8 mouse cellular contexts compared by ENCODE assay signal in genomic region chr19:53676228-53676627, GRCm38 (mm10). TPM values are rescaled to one million over a fixed set of nuclear protein-coding genes. Genes with fewer than 3 reads are reported as not detected.
DNase-seq lines count a peak whose midpoint lies in the region; ATAC-seq and TF ChIP-seq lines count a peak whose summit lies in the region.

No protein-coding gene starts in this region.

- peak overlapping the region; percentile 45; the same call in 1 of the 2 replicates for H3K4me3 ChIP-seq in bone marrow macrophage, adult 2 months (ENCODE audit: insufficient read depth, low read length)
- H3K4me3 ChIP-seq in hindbrain, embryonic 11.5 days (ENCODE audit: low read depth, low read length), result peak overlapping the region; percentile 66
- H3K4me3 ChIP-seq in midbrain, embryonic 15.5 days, result peak overlapping the region; percentile 64

- peak; percentile 92 for DNase-seq in heart, adult 11 months
- no peak for DNase-seq in heart, adult 9 months (ENCODE audit: low spot score in 2 of 2)
- peak; percentile 58 for DNase-seq in hindbrain, embryonic 11.5 days (ENCODE audit: low spot score)
- DNase-seq in adrenal gland, adult 18-20 months (ENCODE audit: low spot score in 2 of 2), result no peak
- DNase-seq in cerebellum, postnatal 4 days (ENCODE audit: low spot score in 2 of 2), result no peak
- no peak for DNase-seq in gastrocnemius, adult 8-10 months (ENCODE audit: low spot score in 2 of 2)

- 2% methylated on average over 26 of the region's 26 CpGs for WGBS in hindbrain, embryonic 11.5 days
- WGBS in midbrain, embryonic 15.5 days, result under 1% methylated on average over 26 of the region's 26 CpGs

- no peak for TF ChIP-seq CTCF in bone marrow macrophage, adult 2 months (IDR thresholded peaks at IDR 0.05; ENCODE audit: low read depth, low read length)

- H3K4me2 ChIP-seq in hindbrain, embryonic 11.5 days (replicated peaks; ENCODE audit: low read depth, low read length), result peak overlapping the region; percentile 100
- peak overlapping the region; percentile 100 for H3K4me2 ChIP-seq in midbrain, embryonic 15.5 days

- peak overlapping the region; percentile 59; the same call in 1 of the 2 replicates for H3K9ac ChIP-seq in hindbrain, embryonic 11.5 days (ENCODE audit: low read depth, low read length)
- no peak overlapping the region for H3K9ac ChIP-seq in midbrain, embryonic 15.5 days

- no peaks in the 10 kb centered on the region for H3K4me1 ChIP-seq in bone marrow macrophage, adult 2 months (ENCODE audit: control insufficient read depth, insufficient read depth, low read length)
- peaks cover 2% of the 10 kb centered on the region; the same call in 1 of the 2 replicates for H3K4me1 ChIP-seq in hindbrain, embryonic 11.5 days (replicated peaks; ENCODE audit: control insufficient read depth, insufficient read depth, low read length)
- peaks cover 16% of the 10 kb centered on the region for H3K4me1 ChIP-seq in midbrain, embryonic 15.5 days

- peak; percentile 55; the same call in 1 of the 2 replicates for ATAC-seq in hindbrain, embryonic 11.5 days (ENCODE audit: low FRiP score)
- no peak; the same call in 1 of the 2 replicates for ATAC-seq in midbrain, embryonic 15.5 days (replicated peaks)

- no peaks in the 10 kb centered on the region for H3K36me3 ChIP-seq in hindbrain, embryonic 11.5 days (ENCODE audit: control insufficient read depth, insufficient read depth, low read length)
- H3K36me3 ChIP-seq in midbrain, embryonic 15.5 days (replicated peaks), result no peaks in the 10 kb centered on the region

- H3K27me3 ChIP-seq in hindbrain, embryonic 11.5 days (ENCODE audit: control insufficient read depth, insufficient read depth, low read length), result peaks cover 42% of the 10 kb centered on the region
- H3K27me3 ChIP-seq in midbrain, embryonic 15.5 days (replicated peaks), result peaks cover 50% of the 10 kb centered on the region

- TF ChIP-seq POLR2A in bone marrow macrophage, adult 2 months (IDR thresholded peaks at IDR 0.05; ENCODE audit: borderline replicate concordance, low read depth, low read length), result no peak

- no peak overlapping the region for H3K27ac ChIP-seq in bone marrow macrophage, adult 2 months (ENCODE audit: insufficient read depth, low read depth, low read length)
- H3K27ac ChIP-seq in hindbrain, embryonic 11.5 days (ENCODE audit: low read depth, low read length), result no peak overlapping the region
- no peak overlapping the region for H3K27ac ChIP-seq in midbrain, embryonic 15.5 days

- no peaks in the 10 kb centered on the region for H3K9me3 ChIP-seq in hindbrain, embryonic 11.5 days (ENCODE audit: control insufficient read depth, low read length)
- no peaks in the 10 kb centered on the region for H3K9me3 ChIP-seq in midbrain, embryonic 15.5 days

RNA-seq across cellular contexts. Expression of gene Rbm20, which starts 0.9 kb away (rescaled TPM):
- polyA plus RNA-seq in bone marrow macrophage, adult 2 months (2012; ENCODE audit: insufficient read depth, insufficient read length, missing spikeins), result not detected in 2 replicates
- polyA plus RNA-seq in hindbrain, embryonic 11.5 days (2014; fragmentation: Nextera tagmentation; extraction: Ambion mirVana), result 0.64 and 0.73 TPM in 2 replicates
- 0.87 and 1.0 TPM in 2 replicates for polyA plus RNA-seq in midbrain, embryonic 15.5 days (2015; fragmentation: Nextera tagmentation; extraction: Ambion mirVana)
- 1 to 10 TPM; 1.0 to 1.2 TPM for total RNA-seq in adrenal gland, adult 18-20 months (2021)
- 10 to 100 TPM; 70.2 to 89.8 (median 84.0) TPM for total RNA-seq in gastrocnemius, adult 8-10 months (2022)

Comparison
In these comparisons a context has a peak if more than half of its experiments do, and no peak if none do; other contexts are left out.
1. DNase-seq: peak in heart, adult 11 months (single experiment) and hindbrain, embryonic 11.5 days (single experiment); none in heart, adult 9 months (0 of 2), adrenal gland, adult 18-20 months (0 of 2), cerebellum, postnatal 4 days (0 of 2) and gastrocnemius, adult 8-10 months (0 of 2).
2. Peak in every context shown above with its lines, with median percentiles within 50 percentile points of each other: H3K4me3 ChIP-seq.